Mouse (Mus musculus): ENCODE data around the gene Nexn.

GRCm38 (mm10) chr3:152250487-152250886, 15.7 kb downstream of the Nexn start:
- TF ChIP-seq CTCF (IDR thresholded peaks at IDR 0.05; ENCODE audit: borderline replicate concordance, insufficient read depth, low read depth, low read length) (no peak), POLR2A (IDR thresholded peaks at IDR 0.05; ENCODE audit: borderline replicate concordance, insufficient read depth, low read length) (no peak)
